Mouse (Mus musculus): ENCODE results near the gene Stpg4.

Stpg4 gene

DNA sequence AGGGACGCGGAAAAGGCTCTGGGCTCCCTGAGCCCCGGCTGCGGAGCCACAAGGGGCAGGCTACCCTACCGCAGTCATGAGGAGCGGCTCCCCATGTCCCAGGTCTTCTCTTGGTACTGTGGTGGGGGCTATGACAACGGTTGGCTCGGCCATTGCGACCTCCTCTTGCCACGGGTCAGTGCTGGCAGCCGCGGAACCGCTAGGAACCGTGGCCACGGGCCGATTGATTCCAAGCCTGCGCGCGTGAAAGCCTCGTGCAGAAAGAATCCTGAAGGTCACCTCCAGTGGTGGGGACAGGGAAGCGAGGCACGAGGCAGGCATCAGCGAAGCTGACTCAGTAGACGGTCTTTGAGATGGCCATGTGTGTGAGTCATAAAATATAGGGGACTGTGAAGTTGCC lies at the start of gene Stpg4:
Gene Stpg4, minus strand, starts transcription at position 231 of the 400 bp plus-strand sequence.
- DNase-seq (ENCODE audit: low read depth, low spot score): no peak

DNA sequence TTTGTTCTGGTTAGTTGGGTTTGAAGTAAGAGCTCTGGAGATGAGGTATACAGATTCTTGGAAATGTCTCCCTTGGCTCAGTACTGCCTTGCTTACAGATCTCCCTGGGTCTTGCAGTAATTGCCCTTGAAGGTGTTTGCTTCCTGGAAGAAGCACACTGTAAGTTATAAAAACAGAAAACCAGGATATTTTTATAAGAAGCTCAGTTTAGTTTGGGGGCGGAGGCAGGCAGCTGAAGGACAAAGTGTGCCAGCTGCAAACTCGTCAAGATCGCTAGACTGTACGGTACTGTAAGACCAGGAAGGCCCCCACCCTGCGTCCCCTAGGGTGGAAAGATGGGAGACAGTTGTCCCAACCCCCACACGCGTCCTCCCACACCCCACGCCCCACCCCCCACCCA lies 47.8 kb upstream of the Stpg4 start:
- DNase-seq (ENCODE audit: low read depth, low spot score): no peak

DNA sequence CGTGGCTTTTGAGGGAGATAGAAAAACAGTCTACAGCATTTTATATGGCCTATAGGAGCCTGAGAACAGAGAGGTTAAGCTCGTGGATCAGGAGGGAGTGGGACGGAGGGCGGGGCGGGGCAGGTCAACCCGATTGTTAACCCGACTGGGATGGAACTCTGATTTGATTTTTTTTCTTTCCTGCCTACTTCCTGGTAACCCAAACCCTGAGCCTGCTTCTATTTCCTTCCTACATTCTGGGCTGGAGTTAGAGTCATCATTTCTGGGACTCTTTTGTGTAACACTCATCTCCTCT lies 46.9 kb upstream of the Stpg4 start:
- DNase-seq (ENCODE audit: low read depth, low spot score): no peak

- no peak for DNase-seq (ENCODE audit: low read depth, low spot score)
Observed at GRCm38 (mm10) chr17:87473736-87474500, 46.4 kb upstream of the Stpg4 start.

DNA sequence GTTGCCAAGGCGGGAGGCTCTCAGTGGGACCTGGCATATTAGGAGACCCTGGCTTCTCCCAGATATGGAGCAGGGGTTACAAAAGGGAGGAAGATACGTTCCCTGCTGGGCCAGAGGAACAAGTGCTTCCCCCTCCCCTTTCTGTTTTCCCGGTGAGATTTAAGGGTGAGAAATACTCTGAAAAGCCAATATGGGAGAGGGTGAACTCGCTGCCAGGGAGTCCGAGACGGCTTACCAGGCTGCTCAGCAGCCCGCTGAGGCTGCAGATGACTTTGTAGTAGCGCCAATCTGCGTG lies 45.8 kb upstream of the Stpg4 start:
- DNase-seq (ENCODE audit: low read depth, low spot score): no peak

DNA sequence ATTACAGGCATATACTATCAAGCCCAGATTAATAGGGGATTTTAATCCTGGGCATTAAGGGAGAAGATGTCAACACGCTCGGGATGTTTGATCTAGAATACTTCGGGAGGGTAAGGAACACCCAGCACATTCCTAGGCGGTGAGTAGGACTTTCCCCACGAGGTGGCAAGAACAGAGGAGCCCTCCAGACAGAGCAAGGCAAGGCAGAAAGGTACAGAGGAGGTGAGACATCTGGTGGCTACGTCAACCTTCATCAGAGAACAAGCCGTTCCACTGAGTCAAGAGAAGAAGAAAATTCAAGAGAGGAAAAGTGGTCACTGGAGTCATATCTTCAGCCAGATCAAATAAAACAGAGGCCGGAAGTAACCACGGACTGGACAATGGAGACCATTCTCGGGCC lies 45.3 kb upstream of the Stpg4 start:
- no peak for DNase-seq (ENCODE audit: low read depth, low spot score)

GRCm38 (mm10) chr17:87471661-87472060 lies 44.1 kb upstream of the Stpg4 start:
- no peak for DNase-seq (ENCODE audit: low read depth, low spot score)

DNA sequence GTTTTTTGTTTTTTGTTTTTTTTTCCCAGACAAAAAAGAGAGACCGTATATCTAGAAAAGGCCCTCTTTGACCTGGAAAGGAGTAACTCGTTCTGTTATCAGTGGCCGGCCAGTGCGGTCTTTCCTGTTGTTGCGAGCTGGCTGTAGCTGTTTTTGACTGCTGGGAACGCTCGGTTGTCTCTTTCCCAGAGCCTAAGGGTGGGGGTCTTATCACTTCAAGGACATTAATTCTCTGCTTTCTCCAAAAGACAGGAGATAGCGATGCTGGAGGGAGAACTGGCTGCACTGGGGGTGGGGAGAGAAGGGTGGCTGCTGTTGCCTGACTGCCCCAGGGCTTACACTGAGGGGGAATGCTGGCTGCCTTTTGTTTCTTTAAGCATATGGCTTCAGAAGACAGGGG lies 43.3 kb upstream of the Stpg4 start:
- no peak for DNase-seq (ENCODE audit: low read depth, low spot score)

GRCm38 (mm10) chr17:87470282-87470681 lies 42.7 kb upstream of the Stpg4 start:
- no peak for DNase-seq (ENCODE audit: low read depth, low spot score)

- DNase-seq (ENCODE audit: low read depth, low spot score): no peak
Observed at GRCm38 (mm10) chr17:87469428-87469827, 41.9 kb upstream of the Stpg4 start.

DNA sequence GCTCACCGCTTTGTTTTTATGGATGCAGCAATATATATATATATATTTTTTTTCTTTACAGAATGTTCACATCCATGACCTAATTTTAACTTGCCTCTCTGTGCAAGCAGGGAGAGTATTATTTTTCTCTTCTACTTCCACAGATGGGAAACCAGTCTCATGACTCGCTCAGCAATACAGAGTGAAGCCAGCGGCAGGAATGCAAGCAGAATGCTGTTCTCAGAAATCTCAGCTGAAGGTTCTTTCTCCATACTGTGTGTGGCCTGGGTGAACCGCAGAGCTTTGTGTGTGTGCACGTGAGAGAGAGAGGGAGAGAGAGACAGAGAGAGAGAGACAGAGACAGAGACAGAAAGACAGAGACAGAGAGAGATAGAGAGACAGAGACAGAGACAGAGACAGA lies 41.1 kb upstream of the Stpg4 start:
- DNase-seq (ENCODE audit: low read depth, low spot score): no peak

DNA sequence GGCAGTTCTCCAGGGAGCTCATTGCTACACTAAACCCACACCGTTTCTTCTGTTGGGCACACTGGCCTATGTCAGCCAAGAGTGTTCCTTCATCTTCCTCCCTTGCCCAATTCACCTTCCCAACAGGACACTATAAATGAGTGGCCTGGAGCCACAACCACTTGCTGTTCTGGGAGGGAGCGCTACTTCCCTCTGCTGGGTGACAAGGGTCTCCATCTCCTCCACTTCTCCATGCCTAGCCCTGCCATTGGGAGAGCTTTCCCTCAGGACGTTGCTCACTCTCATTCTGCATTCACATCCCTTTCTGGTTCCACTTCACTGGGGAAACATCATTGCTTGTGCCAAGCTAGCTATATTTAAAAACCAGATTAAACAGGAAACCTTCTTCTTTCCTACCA lies 34.0 kb upstream of the Stpg4 start:
- no peak for DNase-seq (ENCODE audit: low read depth, low spot score)

- DNase-seq (ENCODE audit: low read depth, low spot score): no peak
Observed at GRCm38 (mm10) chr17:87460669-87461498, 33.3 kb upstream of the Stpg4 start.

GRCm38 (mm10) chr17:87459750-87460668 lies 32.5 kb upstream of the Stpg4 start:
- no peak for DNase-seq (ENCODE audit: low read depth, low spot score)

- DNase-seq (ENCODE audit: low read depth, low spot score): no peak
Observed at GRCm38 (mm10) chr17:87458911-87459749, 31.6 kb upstream of the Stpg4 start.

DNA sequence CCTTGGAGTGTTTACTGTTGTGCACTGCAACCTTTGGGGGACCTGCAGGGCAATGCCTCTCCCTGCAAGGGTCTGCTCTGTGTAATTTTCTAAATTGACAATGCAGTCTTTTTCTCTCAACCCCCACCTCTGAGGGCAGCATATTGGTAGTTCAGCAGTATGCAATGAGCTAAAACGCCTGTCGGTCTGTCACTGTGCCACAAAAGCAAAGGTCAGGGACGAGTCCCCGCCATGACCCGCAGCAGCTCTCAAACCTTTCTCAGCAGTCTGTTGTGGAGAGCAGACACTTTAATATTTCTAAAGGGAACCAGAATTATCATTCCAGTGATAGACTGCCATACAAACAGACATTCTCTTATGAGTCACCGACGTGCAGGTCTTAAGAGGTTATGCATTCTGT lies 30.4 kb upstream of the Stpg4 start:
- no peak for DNase-seq (ENCODE audit: low read depth, low spot score)

- no peak for DNase-seq (ENCODE audit: low read depth, low spot score)
Observed at GRCm38 (mm10) chr17:87454121-87454520, 26.6 kb upstream of the Stpg4 start.

DNA sequence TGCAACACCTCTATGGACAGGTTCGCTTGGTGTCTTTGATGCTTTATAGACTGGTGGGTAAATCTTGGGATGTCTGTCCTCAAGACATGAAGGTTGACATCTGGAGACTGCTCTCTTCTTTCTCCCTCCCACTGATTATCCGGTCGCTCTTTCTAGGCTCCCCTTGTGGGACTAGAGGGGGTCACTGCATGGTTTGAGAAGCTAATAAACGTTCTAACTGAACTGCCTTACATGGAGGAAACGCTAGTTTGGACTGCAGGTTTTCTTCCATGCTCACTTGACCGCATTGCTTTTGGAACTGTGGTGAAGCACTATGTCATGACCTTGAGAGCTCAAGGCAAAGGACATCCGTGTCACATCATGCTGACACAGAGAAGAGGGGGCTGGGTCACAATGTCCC lies 25.8 kb upstream of the Stpg4 start:
- DNase-seq (ENCODE audit: low read depth, low spot score): no peak

DNA sequence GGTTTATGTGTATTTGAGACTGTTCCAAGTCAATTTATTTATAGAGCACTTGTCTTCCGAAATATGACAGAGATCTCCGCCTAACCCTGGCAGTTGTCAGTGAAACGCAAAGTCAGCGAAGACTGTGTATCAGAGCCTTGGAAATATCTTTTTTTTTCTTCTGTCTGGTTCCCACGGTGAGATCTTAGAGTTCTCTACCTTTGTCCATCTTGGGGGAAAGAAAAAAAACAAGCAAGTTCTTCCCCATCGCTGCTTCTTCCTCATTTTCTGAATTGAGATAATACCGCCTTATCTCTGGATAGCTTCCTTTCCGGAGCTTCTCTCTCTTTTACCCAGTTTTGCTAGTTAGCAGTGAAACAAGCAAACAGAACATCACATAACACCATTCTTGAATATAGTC lies 21.3 kb upstream of the Stpg4 start:
- DNase-seq (ENCODE audit: low read depth, low spot score): no peak

GRCm38 (mm10) chr17:87448339-87448738 lies 20.8 kb upstream of the Stpg4 start:
- no peak for DNase-seq (ENCODE audit: low read depth, low spot score)

- no peak for DNase-seq (ENCODE audit: low read depth, low spot score)
Observed at GRCm38 (mm10) chr17:87447612-87448200, 20.2 kb upstream of the Stpg4 start.
